Mouse (Mus musculus): ENCODE measurements at regions not wholly inside any gene's neighbourhood (a gene's known extent, or its start where the extent isn't known, plus 50 kb on each side); places are given as distances from the start of the nearest gene placed in this dataset.

GRCm38 (mm10) chr19:15851622-15852021 is 95.5 kb downstream of the Psat1 start:
- no peak for DNase-seq

- DNase-seq = no peak
Measured at GRCm38 (mm10) chr19:15850722-15851121, 96.4 kb downstream of the Psat1 start.

GRCm38 (mm10) chr19:15849235-15849634 is 97.9 kb downstream of the Psat1 start:
- DNase-seq = no peak

- no peak for DNase-seq
Measured at GRCm38 (mm10) chr19:15838327-15838726, 108.8 kb downstream of the Psat1 start.

GRCm38 (mm10) chr19:15837715-15838175 is 109.4 kb downstream of the Psat1 start:
- no peak for DNase-seq

GRCm38 (mm10) chr19:15836956-15837714 is 110.0 kb downstream of the Psat1 start:
- DNase-seq = peak in 1 of 2 experiments; percentile 6

- DNase-seq = no peak
Measured at GRCm38 (mm10) chr19:15836201-15836955, 110.8 kb downstream of the Psat1 start.

- DNase-seq = no peak
Measured at GRCm38 (mm10) chr19:15830385-15830784, 116.8 kb downstream of the Psat1 start.

GRCm38 (mm10) chr19:15829158-15829557 is 118.0 kb downstream of the Psat1 start:
- no peak for DNase-seq

- DNase-seq = no peak
Measured at GRCm38 (mm10) chr19:15827990-15828705, 119.0 kb downstream of the Psat1 start.

- no peak for DNase-seq
Measured at GRCm38 (mm10) chr19:15827120-15827989, 119.8 kb downstream of the Psat1 start.

GRCm38 (mm10) chr19:15823688-15824371 is 123.3 kb downstream of the Psat1 start:
- no peak for DNase-seq

- DNase-seq = no peak
Measured at GRCm38 (mm10) chr19:15820020-15820419, 127.1 kb downstream of the Psat1 start.

- DNase-seq = no peak
Measured at GRCm38 (mm10) chr19:15815166-15815565, 132.0 kb downstream of the Psat1 start.

GRCm38 (mm10) chr19:15809008-15809407 is 138.1 kb downstream of the Psat1 start:
- DNase-seq = no peak

- no peak for DNase-seq
Measured at GRCm38 (mm10) chr19:15807681-15808080, 139.5 kb downstream of the Psat1 start.

- DNase-seq = no peak
Measured at GRCm38 (mm10) chr19:15803131-15803889, 143.8 kb downstream of the Psat1 start.

- no peak for DNase-seq
Measured at GRCm38 (mm10) chr19:15802641-15803040, 144.5 kb downstream of the Psat1 start.

- DNase-seq = peak; percentile 56 to 64
Measured at GRCm38 (mm10) chr19:15801811-15802486, 145.2 kb downstream of the Psat1 start.

Data from cerebellum, adult 18-20 months (tissue).